Mouse (Mus musculus) NIH3T3 (cell line): ENCODE measurements around the gene Prss56.
A peak's percentile ranks its signal among the peaks of the same experiment; 100 is the strongest.

Experiments
- DNase-seq: peaks from one replicate; pipeline ENCODE4 v3.0.0-alpha.2; 2012; ENCODE audit warnings: low read depth

The Prss56 gene

DNA sequence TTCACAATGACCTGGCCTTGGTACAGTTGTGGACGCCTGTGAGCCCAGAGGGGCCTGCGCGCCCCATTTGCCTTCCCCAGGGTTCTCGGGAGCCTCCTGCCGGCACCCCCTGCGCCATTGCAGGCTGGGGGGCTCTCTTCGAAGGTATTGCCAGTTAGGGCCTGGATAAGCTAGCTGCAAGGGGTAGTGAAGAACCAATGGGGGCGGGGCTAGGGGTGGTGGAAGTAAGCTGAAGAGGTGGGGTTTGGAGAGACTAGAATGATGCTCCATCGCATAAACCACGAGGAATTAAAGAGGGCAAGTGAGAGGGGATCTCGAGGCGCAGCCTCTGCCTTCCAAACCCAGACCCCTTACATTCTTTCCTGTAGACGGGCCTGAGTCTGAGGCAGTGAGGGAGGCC, 2.4 kb downstream of the Prss56 start:
- DNase-seq: no peak

DNA sequence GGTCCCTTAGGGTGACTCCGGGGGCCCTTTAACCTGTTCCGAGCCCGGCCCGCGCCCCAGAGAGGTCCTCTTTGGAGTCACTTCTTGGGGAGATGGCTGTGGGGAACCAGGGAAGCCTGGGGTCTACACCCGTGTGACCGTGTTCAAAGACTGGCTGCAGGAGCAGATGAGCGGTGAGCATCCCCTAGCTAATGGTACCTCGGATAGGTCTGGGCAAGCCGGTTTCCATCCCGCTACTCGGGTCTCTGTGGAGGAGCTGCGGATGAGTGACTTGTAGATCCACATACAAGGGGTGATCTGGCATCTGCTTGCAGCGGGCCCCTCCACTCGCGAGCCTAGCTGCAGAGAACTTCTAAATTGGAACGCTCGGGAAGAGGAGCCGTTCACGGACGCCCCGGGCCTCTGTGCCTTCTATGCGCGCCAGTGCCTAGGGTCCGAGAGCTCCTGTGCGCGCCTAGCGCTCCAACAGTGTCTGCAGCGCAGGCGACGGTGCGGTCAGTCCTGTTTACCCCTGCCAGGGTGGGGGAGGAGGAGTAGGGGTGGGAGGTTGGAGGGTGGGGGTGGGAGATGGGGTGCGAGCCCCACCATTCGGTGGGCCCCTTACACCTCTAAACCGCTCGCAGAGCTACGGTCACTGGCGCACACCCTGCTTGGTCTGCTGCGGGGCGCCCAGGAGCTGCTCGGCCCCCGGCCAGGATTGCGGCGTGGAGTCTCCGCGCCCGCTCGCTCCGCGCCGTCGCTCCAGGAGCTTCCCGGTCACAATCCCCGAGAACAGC, 3.3 kb downstream of the Prss56 start:
- no peak for DNase-seq

DNA sequence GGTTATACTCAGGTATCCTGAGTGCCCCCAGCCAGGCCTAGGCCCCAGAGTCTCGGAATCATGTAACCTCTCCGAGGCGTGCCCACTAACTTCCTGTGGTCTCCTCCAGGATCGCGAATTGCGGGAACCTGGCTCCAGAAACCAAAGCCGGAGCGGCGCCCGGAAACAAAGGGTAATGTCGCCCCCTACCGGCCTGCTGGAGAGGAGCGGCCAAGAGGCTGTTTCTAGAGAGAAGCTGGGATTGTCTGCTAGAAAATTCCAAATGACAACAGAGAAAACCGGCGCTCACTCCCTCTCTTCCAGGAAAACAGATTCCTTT, 3.9 kb downstream of the Prss56 start:
- DNase-seq: peak; percentile 92

DNA sequence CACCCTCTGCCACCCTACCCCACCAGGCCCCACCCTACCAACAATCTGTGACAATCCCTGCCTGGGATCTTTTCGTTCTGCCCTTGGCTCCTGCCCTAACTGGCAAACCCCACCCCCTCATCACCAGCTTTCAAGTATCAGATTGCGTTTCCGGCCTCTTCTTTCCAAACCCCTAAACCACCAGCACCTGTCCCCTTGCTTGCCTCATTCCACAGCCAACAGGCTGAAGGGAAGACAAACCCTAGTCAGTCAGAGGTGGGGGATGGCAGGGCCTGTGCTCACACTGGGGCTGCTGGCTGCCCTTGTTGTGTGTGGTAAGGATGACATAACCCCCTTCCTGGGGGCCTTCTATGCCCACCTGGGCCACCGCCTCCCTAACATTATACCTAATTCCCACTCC, 7.3 kb downstream of the Prss56 start, which contains the start of gene Chrnd:
Chrnd (plus strand) TSS at position 179 of the 400 bp plus-strand sequence.
- no peak for DNase-seq

DNA sequence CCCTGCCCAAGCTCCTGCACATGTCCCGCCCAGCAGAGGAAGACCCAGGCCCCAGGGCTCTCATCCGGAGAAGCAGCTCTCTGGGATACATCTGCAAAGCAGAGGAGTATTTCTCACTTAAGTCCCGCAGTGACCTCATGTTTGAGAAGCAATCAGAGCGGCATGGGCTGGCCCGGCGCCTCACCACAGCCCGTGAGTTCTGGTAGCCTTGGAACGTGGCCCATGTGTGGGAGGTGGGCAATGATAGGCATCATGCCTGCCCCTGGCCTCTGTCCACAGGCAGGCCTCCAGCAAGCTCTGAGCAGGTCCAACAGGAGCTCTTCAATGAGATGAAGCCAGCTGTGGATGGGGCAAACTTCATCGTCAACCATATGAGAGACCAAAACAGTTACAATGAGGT, 14.2 kb downstream of the Prss56 start:
- DNase-seq: peak; percentile 62

DNA sequence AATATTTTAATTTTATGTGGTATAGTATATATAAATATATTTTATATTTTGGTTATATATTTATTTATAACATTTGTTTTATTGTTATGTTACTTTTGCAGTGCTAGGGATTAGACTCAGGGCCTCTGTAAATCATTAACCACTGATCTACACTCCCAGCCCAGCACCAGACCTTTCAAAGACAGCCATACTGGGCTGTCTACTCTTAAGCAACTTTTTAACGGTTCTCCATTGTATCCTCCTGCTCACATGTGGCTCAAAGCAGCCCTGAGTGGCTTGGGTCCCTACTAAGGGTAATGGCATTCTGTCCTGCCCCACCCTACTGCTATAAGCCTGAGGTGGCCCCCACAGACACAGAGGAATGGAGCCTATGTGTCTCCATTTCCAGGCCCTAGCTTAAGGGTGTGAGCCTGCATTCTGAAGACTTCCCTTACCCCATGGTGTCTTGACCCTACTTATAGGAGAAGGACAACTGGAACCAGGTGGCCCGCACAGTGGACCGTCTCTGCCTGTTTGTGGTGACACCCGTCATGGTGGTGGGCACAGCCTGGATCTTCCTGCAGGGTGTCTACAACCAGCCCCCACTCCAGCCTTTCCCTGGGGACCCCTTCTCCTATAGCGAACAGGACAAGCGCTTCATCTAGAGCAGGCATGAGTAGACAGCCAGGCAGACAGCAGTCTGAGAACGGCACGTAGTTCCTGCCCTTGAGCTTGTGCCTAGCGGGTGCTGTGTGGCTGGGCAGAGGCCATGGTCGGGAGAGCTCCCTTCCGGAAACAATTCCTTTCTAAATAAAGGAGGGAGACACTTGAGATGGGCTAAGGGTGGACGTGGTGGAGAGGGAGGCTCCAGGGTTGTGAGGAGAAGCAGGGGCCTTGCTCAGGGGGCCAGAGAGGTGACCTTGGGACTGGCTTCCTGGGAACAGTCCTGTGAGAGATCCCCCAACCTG, 15.3 kb downstream of the Prss56 start:
- no peak for DNase-seq

DNA sequence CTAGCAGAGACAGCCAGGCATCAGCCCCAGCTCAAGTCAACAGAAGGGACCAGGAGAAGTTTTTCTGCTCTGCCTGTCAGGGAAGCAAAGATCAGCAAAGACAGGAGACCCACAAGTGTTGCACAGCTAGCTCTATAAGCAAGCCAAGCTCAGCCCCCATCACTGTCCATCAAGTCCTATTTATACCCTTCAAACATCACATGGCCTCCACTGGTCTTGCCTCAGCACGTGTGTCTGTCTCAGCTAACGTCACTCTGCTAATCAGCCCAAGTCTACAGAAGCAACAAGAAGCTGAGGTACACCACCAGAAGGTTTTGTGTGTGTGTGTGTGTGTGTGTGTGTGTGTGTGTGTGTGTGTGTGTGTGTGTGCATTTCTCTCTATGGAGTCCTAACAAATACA, 17.7 kb downstream of the Prss56 start:
- peak; percentile 28 for DNase-seq

DNA sequence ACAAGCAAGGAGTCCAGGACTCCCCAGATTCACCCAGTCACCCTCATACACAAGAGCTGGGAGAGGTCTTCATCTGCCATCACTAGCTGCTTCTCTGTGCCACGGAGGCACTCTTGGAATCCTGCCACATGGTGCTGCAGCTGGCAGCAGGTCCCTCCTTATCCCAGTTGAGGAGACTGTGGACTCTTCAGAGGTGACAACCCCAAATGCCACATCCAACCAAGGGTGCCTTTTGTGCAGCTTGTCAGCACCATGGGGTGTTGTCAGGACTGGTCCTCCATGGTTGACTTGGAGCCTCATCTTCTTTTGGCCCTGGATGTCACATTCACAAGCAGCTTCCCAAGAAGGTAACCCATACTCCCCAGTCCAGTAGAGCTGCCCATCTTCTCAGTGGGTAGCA, 18.7 kb downstream of the Prss56 start:
- DNase-seq: no peak

DNA sequence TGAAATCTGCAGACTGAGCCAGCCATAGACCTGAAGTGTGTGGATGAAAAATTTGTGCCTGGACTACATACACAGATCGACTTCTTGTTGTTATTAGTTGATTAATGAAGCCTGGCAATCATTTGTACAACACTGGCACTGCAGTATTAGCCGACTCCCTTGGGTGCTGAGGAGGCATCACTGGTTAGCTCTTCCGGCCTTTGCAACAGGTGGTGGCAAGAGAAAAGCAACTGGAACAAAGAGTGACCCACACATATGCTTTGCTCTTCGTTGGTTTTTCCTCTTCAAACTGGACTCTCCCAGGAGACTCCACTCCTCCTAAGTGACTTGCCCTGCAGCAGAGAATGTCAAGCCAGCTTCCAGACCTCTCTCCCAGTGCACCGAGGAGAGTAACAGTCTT, 20.7 kb downstream of the Prss56 start:
- no peak for DNase-seq

DNA sequence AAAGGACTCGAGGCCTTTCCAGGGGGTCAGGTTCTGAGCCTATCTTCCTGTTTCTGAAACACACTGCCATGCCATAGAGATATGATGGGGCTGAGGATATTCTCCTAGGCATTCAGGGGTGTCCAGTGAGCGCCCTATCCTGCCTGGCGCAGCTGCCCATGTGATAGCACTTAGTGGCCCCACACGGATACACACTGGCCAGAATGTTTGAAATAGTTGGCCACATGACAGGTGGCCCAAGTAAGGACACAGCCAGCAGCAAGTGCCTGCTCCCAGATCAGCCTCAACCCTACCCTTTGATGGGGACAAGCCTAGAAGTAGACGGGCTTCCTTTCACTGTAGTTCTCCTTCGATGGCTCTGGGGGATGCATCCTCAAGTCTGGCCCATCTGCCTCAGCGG, 21.4 kb downstream of the Prss56 start, which contains the start of gene Chrng:
Chrng (plus strand) TSS at position 193 of the 400 bp plus-strand sequence.
- no peak for DNase-seq

DNA sequence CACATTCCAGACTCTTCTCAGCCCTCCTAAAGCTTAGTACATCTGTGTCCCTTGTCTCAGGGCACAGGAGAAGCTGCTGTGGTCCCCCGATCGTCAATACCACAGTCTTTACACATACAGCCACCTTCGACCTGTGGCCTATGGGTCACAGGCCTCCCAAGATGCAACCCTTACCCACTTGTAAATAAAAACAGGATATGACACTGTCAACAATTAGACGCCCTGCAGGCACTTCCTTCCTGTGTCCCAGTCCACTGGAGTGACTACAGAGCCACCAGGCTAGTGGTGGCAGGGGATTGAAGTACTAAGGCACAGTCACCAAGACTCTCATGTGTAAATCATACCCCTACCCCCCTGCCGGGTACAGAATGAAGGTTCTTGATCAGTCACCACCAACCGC, 21.9 kb downstream of the Prss56 start:
- no peak for DNase-seq

DNA sequence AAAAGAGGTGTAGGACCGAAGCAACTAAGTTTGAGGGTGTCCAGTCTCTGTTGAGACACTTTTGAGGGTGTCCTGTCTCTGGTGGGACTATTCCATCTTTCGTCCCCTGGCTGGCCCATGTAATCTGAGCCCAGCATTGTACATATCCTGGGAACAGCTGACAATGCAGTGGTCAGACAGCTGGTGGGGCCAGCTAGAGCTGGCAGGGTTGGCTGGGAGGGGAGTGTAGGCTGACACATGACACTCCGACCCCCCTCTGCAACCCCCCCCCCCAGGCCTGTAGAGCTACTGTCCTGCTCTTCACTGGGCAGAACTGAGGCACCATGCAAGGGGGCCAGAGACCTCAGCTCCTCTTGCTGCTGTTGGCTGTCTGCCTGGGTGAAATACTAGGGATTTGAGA, 22.4 kb downstream of the Prss56 start:
- no peak for DNase-seq

DNA sequence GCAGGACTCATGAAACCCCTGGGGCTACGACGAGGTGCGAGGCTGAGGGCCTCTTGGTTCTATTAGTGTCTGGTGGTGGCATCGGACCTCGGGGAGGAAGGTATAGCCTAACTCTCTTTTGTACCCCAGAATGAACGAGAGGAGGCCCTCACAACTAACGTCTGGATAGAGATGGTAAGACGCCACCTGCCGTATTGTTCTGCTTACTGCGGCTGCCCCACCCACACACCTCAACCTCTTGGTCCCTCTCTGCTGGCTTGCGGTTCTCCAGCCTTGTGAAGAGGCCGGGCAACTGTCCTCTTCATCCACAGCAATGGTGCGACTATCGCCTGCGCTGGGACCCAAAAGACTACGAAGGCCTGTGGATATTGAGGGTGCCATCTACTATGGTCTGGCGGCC, 23.2 kb downstream of the Prss56 start:
- no peak for DNase-seq

DNA sequence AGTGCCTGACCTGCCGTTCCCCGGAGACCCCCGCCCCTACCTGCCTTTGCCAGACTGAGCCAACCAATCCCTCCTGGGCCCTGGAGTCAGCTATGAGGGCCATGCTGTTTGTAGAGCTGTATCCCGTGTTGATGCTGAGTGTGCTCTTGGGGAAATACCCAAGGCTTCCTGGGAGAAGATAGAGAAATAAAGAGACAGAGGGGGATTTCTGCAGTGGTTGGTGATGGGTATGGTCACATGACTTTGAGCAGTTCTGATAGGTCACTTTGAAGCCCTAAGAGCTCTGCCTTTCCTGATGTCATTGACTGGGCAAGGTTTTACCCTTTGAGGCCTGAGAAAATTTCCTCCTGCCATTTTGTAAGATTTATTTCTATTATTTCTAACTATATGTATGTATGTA, 28.3 kb downstream of the Prss56 start:
- no peak for DNase-seq

DNA sequence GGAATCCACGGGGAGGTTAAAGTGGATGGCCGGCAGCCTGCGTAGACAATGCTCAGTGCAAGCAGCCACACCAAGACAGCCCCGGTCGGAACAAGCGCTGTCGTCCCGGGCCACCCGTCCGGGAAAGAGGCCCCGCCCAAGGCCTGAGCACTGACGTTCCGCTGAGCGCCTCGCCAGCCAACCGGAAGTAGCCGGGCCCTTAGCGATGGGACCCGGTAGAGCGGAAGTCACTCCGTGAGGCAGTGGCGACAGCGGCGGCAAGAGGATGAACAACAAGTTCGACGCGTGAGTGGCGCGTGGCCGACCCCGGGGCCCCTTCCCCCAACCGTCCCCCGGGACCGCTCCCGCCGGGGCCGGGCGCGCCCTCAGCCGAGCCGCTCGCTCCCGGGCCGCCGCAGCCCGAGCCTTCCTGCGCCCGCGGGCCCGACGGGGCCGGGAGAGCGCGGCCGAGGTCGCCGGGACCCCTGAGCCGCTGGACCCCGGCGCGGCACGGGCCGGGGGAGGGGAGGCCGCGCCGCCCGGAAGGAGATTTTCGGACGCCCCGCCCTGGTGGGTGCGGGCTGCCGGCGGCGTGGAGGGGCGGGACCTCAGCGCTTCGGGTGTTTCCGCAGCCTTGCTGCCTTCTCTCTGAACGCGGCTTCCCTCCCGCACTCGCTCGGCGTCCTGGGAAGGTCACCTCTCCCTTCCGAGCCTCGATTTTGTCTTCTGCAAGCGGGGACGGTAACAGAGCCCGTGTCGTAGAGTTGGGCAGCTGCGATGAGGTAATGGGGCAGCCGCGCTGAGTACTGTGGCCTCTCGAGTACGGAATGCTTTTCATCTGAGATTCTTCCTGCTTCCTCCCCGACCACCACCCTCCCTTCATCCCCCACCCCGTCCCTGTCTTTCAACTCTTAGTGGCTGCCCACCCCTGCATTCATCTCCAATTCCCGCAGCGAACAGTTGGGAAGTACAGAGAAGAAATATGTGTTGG, 30.9 kb downstream of the Prss56 start, which contains the start of gene Eif4e2:
Eif4e2 (plus strand) TSS at position 180 of the 970 bp plus-strand sequence.
- peak; percentile 97 for DNase-seq

DNA sequence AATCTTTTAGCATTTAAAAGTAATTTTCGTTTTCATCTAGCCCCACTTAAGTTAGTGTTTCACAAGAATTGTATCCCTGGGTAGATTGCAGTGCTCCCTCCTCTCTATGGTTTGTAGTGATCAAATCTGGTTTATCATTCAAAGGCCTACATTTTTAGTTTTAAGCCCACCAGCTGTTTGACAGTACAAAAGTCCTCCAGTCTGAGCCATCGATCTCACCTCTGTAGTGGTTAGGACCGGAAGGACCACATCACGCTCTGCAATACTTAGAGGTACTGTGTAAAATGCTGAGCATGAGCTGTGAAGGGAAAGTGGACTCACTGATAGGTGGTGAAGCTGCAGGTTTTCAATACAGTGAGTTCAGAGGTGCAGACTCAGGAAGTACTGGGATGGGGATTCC, 31.6 kb downstream of the Prss56 start:
- DNase-seq: no peak

DNA sequence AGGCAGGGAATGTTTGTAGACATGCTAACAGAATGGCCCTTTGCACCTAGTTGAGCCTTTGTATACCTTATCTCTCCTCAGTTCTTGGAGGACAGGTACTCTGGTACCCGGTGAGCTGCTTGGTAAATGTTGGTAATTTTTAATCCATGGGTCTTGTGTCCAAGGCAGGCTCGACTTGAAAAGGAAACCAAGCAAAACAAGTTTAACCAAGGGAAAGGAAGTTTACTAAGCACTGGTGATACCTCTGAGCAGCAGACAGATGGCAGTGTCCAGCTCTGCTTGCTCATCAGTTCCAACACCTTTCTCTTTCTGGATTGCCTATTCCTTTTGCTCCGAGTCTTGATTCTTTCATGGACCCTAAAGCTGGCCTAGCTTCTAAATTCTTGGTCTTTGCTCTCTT, 34.8 kb downstream of the Prss56 start:
- peak; percentile 33 for DNase-seq

DNA sequence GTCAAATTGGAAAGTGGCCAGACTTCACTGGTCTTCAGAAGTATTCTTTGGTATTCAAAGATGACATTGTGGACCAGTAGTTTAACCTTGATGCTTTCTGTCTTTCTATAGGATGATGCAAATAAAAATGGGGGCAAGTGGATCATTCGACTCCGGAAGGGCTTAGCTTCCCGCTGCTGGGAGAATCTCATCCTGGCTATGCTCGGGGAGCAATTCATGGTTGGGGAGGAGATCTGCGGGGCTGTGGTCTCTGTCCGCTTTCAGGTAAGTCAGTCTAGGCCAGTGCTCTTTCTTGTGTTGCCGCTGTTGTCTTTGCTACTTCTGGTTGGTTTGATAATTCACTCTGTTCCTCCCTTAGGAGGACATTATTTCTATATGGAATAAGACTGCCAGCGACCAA, 42.6 kb downstream of the Prss56 start:
- no peak for DNase-seq

DNA sequence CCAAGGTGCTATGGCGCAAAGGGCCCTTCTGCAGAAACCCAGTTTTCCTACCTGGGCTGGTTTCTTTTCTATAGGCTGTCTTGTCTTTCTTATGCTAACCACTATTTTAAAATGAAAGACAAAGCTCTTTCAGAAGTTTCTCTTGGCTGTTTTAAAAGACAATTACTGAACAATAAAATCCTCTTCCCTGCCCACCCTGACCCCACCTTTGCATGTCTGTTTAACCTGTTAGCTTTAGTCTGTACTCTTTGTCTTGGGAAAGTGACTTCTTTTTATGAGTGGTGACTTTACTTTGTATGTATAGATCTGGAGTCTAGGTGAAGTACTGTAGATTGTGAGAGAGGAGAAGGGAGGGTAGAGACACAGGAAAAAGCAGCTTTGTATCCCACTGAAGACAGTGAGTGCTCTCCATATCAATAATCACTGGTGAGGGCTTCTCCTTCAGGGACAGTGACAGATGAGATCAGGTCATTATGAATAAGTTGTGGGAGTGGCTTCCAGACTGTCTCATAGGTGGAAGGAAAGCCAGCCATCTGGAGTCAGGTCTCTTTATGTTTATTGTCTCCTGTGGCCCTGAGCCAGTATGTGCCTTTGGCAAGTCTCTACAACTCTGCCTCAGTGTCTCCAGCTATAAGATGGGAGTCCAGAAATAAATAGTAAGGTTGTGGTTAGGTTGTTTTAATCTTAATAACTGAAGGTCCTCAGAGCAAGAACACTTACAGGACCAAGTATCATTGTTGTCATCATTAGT, 43.5 kb downstream of the Prss56 start:
- no peak for DNase-seq

DNA sequence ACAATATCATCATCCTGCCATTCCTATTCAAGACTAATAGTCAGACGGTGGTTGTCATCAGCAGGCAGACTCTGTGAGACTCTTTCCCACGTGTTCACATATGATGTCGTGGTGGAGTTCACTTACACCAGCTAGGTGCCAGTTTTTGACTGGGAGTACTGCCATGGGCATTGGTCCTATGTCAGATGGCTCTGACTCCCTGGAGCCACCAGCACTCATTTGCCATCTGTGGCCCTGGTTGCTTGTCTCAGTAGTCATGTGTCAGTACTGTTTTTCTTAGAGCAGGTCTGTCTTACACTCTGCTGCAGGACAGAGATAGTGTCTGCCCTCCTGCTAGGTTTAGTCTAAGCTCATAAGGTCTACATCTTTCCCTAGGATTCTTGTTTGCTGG, 44.0 kb downstream of the Prss56 start:
- no peak for DNase-seq

DNA sequence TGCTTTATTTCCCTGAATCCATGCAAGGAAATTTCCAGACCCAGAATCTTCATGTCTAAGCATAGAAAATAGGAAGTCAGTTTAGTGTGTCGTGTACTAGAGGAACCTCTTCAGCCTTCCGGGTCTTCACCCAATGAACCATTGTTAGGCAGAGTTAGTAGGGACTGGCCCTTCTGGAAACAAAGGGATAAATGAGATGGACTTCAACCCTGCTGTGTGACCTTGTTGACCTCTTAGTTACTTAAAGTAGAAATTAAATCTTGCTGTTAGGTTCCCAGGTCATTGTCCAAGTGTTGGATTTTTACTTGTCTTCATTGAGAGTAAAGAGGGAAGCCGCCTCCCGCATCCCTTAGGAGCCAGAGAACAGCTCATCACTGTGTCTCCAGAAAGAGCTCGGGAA, 47.5 kb downstream of the Prss56 start:
- no peak for DNase-seq
